Mouse (Mus musculus) R1 (cell line): ENCODE data around the gene Casp3.

Source experiments
- DNase-seq: peaks from one replicate; pipeline ENCODE4 v3.0.0-alpha.2; 2018; ENCODE audit warnings: low read depth, low spot score

Casp3 gene

DNA sequence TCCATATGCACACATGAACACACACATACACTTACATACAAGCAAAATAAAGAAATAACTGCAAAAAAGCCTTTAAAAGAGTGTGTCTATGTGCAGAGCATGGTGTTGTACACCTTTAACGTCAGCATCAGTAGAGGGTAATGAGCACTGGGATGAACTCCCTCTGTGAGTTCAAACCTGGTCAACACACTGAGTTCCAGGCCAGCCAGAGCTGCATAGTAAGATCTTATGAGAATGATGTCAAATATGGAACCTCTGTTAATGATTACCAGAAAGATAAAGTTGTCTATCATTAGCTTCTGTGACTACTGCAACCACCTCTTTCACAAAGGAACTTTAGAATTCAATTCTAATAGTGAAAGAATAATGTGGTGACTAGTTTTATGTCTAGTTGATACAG lies 10.2 kb upstream of the Casp3 start:
- DNase-seq = no peak

DNA sequence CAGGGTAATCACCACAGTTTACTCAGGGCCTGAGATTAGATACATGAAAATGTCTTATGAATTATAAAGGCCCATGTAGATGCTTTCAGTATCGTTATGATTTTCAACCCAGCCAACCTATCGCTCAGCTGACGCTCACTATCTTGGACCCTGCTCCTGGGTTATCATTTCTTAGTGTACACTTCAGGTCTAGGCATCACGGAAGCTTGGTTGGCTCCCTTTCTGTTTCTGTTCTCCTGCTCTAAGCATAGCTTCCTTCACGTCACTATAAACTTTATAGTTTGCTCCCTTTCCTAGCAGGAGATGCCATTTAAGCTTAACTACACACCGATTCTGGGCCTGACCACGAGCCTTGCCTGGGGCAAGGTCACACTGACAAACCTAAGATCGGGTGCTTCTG lies 5.5 kb upstream of the Casp3 start:
- DNase-seq = no peak

DNA sequence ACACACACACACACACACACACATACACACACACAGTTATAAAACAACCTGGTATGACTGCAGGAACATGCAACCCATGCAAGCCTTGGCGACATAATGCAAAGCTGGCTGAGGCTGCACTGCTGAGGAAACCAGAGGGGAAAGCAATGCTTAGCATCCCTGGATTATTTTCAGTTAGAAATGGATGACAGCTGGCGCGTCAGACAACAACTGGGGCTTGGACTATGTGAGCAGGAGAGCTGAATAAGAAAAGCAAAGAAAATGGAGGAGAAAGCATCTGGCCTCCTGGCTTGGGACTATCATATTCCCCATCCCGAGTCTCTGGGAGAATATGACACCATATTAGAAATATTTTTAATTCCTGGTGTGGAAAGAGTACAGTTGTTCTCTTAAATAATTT lies 4.2 kb upstream of the Casp3 start:
- DNase-seq = no peak

DNA sequence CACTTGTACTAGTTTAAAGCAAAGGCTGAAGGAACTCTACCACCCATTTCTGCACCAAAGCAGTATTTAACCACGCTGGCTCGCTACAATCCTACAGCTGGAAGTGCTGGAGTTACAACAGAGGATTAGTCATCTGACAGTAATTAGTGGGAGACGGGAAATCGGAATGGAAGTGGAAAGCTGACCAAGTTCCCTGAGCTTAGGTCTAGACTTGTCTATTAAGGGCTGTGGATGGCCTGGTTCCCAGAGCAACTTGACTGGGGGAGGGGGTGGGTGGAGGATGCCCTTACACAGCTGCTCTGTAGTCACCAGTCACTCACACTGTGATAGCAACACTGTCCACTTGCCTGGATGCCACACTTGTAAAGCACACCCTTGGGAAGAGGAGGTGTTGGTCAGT lies 3.7 kb upstream of the Casp3 start:
- no peak for DNase-seq

DNA sequence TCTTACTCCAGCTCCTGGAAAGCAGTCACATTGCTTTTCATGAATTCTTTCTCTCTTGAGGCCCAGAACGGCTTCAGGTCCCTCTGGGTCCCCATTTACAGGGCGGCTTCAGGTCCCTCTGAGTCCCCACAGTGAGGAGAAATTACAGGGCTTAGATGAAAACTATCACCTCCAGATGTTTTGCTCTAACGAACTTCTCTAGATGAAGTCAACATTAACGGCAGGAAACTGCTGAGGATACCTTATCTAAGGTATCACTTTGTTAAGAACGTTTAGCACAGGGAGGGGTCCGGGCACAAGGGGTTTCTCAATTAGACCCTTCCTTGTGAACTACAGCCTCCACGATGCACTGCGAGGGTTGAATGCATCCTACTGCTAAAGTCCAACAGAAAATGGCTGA lies 1.2 kb upstream of the Casp3 start:
- no peak for DNase-seq

DNA sequence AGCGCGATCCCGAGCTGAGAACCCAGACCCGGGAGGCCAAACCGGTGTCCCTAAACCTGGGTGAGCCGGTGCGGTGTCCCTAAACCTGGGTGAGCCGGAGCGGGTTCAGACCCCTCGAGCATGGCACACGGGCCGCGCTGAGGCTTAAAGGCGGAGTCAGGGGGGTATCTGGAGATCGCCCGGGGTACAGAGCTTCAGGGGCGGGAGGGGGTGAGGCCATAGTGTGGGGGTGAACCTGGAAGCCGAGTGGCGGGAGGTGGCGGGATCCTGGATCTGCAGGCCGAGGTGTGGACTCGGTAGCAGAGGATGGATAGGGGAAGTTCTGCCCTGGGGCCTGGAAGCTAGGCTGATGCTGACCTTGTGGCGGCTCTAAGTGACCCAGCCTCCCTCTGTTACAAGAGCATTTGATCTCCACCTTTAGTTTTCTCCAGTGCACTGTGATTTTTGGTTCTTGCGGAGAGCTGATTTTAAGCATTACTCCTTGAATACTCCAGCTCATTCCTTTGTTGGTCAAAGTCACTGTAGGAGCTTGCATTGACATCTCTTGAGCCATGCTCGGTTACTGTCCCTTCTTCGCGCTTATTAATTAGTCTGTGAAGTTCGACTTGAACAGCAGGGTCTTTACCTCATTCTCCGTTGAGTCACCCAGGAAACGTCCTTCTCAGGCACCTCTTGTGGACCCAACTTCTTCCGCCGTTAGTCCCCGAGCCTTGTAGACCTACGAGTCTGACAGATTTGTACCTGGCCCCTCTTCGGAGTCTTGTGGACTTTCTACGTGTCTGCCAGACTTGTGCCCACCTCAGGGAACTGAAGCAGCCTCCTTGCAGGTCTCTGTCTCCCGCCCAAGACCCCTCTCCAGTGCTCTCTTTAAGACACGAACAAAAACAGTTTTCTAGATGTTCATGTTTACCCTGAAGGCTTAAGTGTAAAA lies 864 bp downstream of the Casp3 start:
- DNase-seq = peak; percentile 10

DNA sequence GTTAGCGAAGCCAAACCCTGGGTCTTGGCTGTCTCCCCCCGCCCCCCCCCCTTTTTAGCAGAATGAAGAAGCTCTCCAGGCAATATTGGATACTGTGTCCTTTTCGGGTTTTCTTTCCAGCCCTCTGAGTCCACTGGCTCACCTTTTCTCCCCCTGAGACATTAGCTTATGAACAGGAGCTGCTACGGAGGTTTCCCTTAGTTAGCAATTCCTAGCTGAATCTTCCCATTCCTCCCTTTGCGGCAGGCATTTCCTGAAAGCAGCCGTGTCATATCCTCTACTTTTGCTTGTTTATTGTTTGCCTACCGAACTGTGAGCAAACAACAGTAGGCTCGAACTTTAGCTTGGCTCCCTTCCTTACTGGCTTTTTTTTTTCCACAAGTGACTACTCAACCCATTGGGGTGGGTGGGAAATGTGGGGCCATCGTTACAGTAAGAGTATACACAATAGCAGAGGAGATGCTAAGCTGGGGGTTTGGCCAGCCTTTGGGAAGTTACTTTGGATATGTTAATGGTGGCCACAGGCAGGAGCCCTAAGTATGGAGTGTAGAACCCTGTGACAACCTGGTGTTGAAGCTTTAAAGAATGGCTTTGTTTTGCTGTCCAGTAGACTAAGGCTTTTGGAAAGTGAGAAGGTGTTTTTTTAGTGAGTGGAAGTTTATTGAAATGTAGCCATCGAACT lies 1.7 kb downstream of the Casp3 start:
- DNase-seq = peak; percentile 84

DNA sequence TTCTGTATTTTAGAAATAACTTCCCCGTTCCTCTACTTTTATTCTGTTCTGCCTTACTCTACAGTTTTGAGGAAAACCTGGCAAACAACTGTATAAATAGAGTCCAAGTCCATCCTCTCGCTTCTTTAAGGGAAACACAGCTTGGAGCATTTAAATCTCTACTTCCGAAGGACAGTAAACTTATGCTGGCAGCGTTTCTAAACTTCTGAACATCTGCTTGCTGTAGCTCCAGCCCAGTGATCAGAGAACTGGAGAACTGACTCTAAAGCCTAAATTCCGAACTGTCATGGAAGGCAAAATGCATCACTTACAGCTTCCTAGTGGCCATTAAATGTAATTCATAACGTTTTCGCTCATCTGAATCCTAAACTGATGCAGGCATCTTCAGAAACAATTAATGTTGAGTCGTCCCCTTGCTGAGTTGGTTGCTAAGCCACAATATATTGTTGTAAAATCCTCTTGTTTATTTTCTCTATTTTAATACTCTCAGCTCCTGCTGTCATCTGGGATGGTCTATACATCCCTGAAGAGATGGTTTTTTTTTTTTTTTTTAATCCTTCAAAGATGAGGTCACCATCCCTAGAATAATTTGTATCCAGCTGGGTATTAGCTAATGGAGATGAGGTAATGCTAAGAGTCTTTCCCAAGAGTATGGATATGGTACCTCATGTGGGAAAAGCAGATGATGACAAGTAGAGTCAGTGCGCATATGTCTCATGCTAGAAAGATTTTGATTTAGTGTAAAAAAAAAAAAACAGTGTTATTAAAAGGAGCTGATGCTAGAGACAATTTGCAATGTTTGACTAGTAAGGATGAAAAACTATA lies 5.6 kb downstream of the Casp3 start:
- DNase-seq = no peak

DNA sequence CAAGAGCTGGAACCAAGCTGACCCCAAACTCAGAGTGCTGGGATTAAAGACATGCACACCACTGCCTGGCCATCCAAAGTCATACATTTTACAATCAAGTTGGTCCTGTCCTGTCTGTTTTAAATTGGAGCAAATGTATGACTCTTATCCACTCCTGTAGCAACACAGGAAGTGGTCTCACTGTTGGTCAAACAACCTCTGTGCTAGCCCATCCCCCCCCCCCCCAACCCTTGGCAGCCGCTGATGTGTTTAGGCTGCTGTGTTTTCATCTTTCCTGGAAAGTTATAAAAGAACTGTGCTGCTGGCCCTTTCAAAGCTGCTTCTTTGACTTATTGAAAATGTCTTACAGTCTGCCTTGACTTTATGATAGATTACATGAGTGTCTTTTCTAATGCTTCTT lies 8.1 kb downstream of the Casp3 start:
- no peak for DNase-seq

DNA sequence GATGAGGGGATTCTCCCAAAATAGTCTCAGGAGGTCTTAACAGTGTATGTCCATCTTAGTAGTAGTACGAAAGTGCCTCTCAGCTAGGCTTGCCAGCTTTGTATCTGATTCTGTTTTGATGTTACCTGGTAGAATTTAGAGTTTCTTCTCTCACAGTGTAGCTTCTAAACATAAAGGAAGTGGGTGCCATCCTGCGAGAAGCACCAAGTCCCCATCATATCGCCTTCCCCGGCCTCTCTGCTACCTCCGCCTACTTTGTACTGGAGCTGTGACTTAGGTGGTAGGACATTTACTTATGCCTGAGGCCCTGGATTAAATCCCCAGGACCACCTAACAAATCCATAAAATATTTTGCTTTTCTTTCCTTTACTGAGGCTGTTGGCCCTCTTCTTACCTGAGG lies 9.6 kb downstream of the Casp3 start:
- no peak for DNase-seq

DNA sequence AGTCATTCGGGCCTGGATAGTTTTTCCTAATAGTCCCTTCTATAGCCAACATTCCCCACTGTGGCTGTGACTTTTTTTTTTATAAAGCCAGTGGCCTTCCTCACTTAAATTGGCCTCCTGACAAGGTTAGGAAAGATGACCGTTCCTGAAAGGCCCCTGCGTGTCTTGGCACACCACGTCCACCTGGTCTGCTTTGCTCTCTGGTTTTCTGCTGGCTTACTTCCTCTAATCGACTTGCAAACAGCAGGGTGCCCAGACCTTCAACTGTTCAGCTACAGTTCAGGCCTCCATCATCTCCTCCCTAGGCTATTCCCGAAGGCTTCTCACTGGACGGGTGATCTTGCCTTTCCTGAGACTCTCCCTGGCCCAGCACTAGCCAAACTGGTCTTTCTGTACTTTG lies 10.8 kb downstream of the Casp3 start:
- peak; percentile 32 for DNase-seq

DNA sequence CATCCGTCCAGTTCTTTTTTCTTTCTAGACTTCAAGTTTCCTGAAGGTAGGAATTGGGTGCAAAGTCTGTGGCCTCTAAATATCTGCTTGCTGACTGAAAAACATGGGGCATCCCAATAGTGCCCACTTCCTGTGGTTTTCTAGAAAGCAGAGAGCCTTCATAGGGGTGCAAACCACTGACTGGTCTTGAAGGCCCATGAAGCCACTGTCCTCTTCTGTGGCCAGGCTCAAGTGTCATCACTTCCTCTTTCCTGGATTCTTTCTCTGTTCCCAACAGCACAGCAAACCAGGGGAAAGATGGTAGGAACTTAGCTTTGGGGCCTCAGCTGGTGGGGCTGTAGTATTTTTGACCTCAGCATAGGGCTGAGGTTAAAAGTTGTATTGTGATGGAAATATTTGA lies 11.6 kb downstream of the Casp3 start:
- no peak for DNase-seq

DNA sequence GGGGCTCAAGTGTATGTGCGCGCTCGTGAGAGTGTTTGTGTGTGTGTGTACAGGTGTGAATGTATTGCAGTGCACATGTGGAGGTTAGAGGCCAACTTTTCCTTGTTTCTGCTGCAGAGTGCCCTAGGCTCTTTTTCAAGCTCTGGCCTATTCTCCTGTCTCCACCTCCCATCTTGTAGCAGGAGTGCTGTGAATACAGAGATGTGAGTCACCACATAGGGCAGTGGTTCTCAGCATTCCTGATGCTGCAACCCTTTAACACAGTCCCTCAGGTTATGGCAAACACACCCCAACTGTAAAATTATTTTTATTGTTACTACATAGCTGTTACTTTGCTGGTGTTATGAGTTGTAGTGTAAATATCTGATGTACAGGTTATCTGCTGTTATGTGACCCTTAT lies 13.3 kb downstream of the Casp3 start:
- no peak for DNase-seq

DNA sequence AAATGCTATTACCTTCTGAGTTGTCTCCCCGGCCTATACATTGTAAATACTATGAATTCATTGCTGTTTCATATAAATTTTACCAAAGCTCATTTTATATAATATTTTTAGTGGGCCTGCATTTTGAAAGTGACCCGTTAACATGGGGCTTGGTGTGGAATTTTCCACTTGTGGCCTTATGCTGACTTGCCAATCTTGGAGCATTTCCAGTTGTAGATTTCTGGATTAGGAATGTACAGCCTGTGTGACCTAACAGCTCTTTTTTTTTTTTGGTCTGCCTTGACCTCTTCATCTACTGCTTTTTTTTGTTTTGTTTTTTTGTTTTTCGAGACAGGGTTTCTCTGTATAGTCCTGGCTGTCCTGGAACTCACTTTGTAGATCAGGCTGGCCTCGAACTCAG lies 13.8 kb downstream of the Casp3 start:
- no peak for DNase-seq

DNA sequence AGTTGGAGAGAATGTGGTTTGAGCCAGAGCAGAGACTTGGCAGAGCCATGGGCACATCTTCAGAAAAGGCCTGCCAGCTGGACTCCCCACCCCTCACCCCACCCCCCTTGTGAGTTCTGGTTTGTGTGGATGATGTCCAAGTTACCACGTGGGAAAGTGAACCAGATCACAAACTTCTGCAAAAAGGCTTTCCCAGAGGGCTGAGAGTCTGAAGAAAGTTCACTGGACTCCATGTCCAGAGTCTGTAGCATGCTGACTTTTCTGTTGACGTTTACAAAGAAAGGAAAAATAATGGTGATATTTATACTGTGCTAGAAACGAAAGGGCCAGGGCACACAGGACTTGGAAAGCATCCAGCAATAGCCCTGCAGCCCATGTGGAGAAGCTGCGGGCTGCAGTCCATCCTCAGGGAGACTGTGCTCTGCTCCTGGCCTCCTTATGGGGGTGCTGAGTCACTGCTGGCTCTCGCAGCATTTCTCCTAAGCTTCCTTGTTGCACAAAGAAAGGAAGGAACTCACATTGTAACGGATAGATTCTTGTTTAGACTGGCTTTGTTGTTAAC lies 22.0 kb downstream of the Casp3 start:
- peak; percentile 31 for DNase-seq

DNA sequence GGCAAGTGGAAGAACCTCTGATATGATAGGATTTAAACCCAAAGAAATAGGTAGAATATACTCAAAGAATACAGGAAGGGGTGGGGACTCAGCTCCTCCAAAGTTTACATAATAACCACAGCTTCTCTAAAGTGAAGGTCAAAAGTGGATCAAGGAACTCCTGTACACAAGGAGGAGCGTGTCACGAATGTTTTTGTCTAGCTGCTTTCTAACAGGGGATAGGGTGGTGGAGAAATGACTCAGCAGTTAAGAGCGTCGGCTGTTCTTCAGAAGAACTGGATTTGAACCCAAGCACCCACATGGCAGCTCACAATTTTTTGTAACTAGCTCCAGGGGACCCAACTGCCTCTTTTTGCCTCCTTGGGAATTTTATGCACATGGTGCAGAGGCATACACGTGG lies 22.8 kb downstream of the Casp3 start:
- DNase-seq = peak; percentile 65

DNA sequence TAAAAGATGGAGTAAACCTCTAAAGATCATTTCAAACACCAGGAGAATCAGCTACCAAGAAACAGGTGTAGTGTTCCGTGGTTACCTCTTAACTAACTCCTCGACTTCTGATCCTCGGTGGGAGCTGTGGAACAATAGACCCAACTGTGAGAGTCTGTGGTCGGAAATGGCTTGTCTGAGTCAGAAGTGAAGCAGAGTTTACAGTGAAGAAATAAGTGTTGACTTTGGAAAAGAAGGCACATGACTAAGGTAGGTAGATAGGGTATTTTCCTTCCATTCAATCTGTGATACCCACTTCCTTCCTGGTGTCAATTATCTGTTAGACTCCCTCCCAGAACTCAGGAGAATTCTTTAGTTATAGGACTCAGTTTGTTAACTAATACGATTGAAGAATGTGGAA lies 24.2 kb downstream of the Casp3 start:
- DNase-seq = peak; percentile 28

DNA sequence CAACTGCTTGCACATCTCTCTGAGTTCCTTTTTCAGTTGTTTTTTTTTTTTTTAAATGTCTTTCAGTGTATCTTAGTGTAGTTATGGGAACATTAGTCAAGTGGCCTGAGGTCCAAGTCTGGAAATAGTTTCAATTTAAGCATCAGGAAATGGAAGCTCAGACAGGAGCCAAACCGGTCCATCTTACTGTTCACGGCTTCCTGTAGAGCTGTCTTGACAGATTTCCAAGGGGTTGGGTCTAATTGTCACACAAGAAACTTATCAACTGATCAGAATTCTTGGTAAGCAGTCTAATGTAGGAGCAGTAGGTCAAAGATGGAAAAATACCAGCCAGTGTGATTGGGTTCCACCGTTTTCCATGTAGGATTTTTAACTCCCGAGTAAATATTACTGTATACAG lies 31.3 kb downstream of the Casp3 start:
- no peak for DNase-seq

DNA sequence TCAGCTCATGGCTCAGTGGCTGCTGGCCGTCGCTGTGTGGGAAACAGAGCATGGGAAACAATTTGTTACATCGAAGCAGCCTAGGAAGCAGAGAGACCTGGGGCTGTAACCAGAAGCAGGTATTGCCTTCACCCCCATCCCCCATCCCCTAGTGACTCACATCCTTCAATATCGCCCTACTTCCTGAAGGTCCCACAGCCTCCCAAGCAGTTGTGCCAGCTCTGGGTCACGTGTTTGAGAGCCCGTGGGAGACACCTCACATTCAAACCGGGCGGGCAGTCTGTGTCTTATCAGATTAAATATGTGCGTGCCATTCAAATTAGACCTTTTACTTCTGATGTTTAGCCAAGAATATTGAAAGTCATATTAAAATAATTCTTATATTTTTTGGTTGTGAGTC lies 34.8 kb downstream of the Casp3 start:
- DNase-seq = no peak

DNA sequence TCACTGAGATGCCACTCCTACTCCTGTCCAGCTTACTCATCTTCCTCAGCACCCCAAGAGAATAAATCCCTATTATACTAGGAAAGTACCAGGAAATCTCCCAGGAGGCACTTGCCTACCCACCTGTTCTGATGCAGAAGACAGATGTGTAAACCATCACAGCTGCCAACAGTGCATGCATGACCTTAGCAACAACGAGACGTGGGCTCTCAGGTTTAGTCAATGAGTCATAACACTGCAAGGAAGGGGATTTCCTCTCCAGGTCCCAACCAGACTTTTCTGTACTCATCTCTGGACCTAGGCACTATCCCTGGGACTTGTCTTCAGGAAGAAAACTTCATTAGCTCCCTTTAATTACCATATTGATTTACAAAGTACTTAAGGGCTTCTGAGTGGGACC lies 38.8 kb downstream of the Casp3 start:
- no peak for DNase-seq

DNA sequence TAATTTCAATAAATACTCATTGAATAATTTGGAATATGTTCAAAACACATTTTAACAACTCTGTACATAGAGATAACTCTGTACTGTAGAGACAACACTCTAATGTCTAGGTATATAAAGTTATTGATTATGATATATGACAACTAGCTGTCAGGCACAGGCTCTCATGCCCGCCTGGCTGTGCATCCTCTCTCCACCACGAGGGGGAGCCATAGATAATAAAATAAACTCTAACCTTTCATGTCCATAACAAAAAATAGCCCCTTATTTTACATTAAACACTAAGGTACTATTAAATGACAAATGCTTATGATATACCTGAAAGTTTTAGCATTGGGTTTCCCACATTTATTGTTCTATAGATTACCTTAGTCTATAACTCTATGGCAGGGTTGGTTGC lies 54.4 kb downstream of the Casp3 start:
- peak; percentile 17 for DNase-seq
